Mouse (Mus musculus): Measurements from ENCODE around the gene Cabp1.
A peak's percentile ranks its signal among the peaks of the same experiment; 100 is the strongest.

DNA sequence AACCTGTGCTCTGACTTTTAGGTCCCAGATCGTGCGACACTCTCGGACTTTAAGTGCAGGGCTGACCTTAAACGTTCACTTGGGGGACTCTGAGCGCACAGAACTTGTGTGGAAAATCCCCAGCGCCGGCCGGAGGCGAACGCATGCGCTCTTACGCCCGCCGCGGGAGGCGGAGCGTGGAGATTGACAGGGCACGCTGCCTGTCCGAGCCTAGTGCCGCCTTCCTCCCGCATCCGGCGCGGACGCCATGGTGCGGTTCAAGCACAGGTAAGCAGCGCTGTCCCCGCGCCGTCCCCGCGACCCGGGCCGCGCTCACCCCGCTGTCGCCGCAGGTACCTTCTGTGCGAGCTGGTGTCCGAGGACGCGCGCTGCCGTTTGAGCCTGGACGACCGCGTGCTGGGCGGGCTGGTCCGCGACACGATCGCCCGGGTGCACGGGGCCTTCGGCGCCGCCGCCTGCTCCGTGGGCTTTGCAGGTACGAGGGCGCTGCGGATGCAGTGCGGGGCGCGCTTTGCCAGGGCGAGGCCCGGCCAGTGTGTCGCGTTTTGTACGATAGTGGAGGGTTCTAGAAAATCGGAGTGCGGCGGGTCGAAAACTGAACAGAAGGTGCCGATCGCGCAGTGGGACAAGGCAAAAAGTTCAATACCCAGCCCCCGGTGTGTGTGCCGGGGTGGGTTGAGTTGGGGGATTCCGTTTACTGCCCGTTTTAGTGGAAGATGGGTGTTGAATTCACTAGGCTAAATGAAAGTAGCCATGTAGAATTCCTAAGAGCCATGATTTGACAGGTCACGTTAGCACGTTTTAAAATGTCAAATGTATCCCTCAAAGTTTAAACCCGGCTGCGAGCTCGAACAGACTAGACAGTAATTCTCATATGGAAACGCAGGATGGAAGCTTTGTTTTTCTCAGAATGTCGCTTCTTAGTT, 43.9 kb upstream of the Cabp1 start:
- TF ChIP-seq POLR2A (IDR thresholded peaks at IDR 0.05; ENCODE audit: low read depth, low read length) (peak; percentile 50; the same call in 1 of the 2 replicates), CTCF (IDR thresholded peaks at IDR 0.05; ENCODE audit: extremely low read depth, insufficient read length, insufficient replicate concordance, low read depth, low read length) (no peak)

All from small intestine, adult 2 months (tissue).